32 mouse cellular contexts compared by ENCODE assay signal in genomic region chr3:98442245-98442644, GRCm38 (mm10). TPM values are rescaled to one million over a fixed set of nuclear protein-coding genes. Genes with fewer than 3 reads are reported as not detected.
"Had no signal": no experiment of that assay in that cellular context is flagged by ENCODE, and none has a peak within 500 bp of the region (broad histone marks: within the 10 kb centered on the region; RNA-seq: fewer than 3 reads in every experiment).

No protein-coding gene starts in this region.

RNA-seq across cellular contexts. Expression of gene Gm4450, which starts 14.7 kb away (rescaled TPM):
- total RNA-seq: gastrocnemius, adult 8-10 months; gastrocnemius, postnatal 14 days; gastrocnemius, postnatal 36 days; heart, adult 18-20 months; heart, postnatal 14 days; heart, postnatal 36 days; hematopoietic stem cell, adult 5-6 weeks; hindbrain, postnatal 0 days; layer of hippocampus, adult 18-20 months; layer of hippocampus, postnatal 10 days; layer of hippocampus, postnatal 25 days; left cerebral cortex, adult 8-10 months; left cerebral cortex, postnatal 10 days; left cerebral cortex, postnatal 25 days; left cerebral cortex, postnatal 4 days; liver, adult 2 months had no signal
- polyA plus RNA-seq: frontal cortex, adult 2 months; gonadal fat pad, adult 2 months; heart, embryonic 11.5 days; heart, embryonic 13.5 days; heart, embryonic 15.5 days; heart, postnatal 0 days; hindbrain, embryonic 11.5 days; hindbrain, embryonic 15.5 days; hindbrain, postnatal 0 days; intestine, embryonic 14.5 days; intestine, embryonic 16.5 days; large intestine, adult 2 months; limb, embryonic 11.5 days; limb, embryonic 13.5 days; limb, embryonic 15.5 days; liver, adult 2 months; liver, embryonic 12.5 days; liver, embryonic 14.5 days had no signal
